Mouse (Mus musculus) lung, embryonic 15.5 days (tissue): ENCODE measurements around the gene Mafg. TPM values are rescaled to one million over a fixed set of nuclear protein-coding genes. Genes with fewer than 3 reads are reported as not detected.
A peak's percentile ranks its signal among the peaks of the same experiment; 100 is the strongest.

Experiments
- ATAC-seq: fragments of 200-750 bp; cut with Nextera tagmentation; 2 replicates; pipeline ENCODE4 v1.8.0; 2017; ENCODE audit warnings: moderate number of reproducible peaks, borderline replicate concordance; ENCODE audit not compliant: low FRiP score, low TSS enrichment; ENCODE audit errors: extremely low read depth
- H3K27ac ChIP-seq: fragments of 300-500 bp; sonication (generic); 2 replicates; pipeline ENCODE4 v1.5.1; 2015; ENCODE audit warnings: moderate library complexity, mild to moderate bottlenecking, inconsistent platforms
- H3K27me3 ChIP-seq: fragments of 300-500 bp; sonication (generic); 2 replicates; pipeline ENCODE4 v1.6.1; 2015; ENCODE audit warnings: inconsistent platforms
- H3K36me3 ChIP-seq: fragments of 300-500 bp; sonication (generic); 2 replicates; pipeline ENCODE4 v1.6.1; 2015; ENCODE audit warnings: inconsistent platforms
- H3K4me1 ChIP-seq: fragments of 300-500 bp; sonication (generic); 2 replicates; pipeline ENCODE4 v1.6.1; 2015; ENCODE audit warnings: inconsistent platforms
- H3K4me2 ChIP-seq: fragments of 300-500 bp; sonication (generic); 2 replicates; pipeline ENCODE4 v1.6.1; 2015; ENCODE audit warnings: inconsistent platforms, mild to moderate bottlenecking, moderate library complexity
- H3K4me3 ChIP-seq: fragments of 300-500 bp; sonication (generic); 2 replicates; pipeline ENCODE4 v1.5.1; 2015; ENCODE audit warnings: mild to moderate bottlenecking, inconsistent platforms
- H3K9ac ChIP-seq: fragments of 300-500 bp; sonication (generic); 2 replicates; pipeline ENCODE4 v1.6.1; 2015; ENCODE audit warnings: inconsistent platforms
- H3K9me3 ChIP-seq: fragments of 300-500 bp; sonication (generic); 2 replicates; pipeline ENCODE4 v1.6.1; 2016; ENCODE audit warnings: inconsistent platforms
- WGBS: fragments of 180-500 bp; shearing (Covaris S2); methylation state at CpG from one replicate; pipeline ENCODE4 v1.1.7; 2015; 5-methylcytosine and 5-hydroxymethylcytosine counted together
- polyA plus RNA-seq: library from polyadenylated mRNA; unstranded; fragments of >200 nt; fragmentation: Nextera tagmentation; extraction: Ambion mirVana; gene quantifications from 2 replicates; pipeline ENCODE4 v1.2.1, GENCODE M21; 2015

Mafg gene
- polyA plus RNA-seq, 1 experiment from 2014 or later, result 24.5 TPM

DNA sequence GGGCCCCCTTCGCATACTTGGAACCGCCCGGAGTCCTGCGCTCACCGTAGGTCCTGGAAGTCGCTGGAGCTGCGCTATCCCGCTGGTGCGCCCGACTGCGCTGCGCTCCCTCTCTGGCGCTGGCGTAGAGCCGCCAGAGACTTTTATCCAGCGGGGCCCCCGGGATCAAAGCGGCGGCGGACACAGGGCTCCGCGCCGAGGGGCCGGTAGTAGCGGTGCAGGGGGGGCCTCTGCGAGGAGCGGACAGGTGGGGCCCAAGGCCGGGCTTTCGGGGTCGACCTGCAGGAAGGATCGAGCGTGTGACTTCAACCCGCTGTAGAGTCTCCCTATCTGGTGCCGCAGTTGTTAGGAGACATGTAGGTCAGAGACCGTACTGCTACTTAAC lies 27.7 kb upstream of the Mafg start, which contains the start of gene Notum:
TSS of gene Notum (minus strand) at position 100 of the 385 bp plus-strand sequence.
- ATAC-seq, result 0 out of 2 replicates have a peak, but pooled peaks have one; percentile 3
- Histone ChIP-seq H3K27me3 (peaks cover 90% of the 10 kb centered on the region), H3K4me3 (peak within 1 kb of the TSS; percentile 48), H3K27ac (no peak within 1 kb of the TSS), H3K36me3 (no peaks in the 10 kb centered on the region), H3K4me1 (peaks cover 21% of the 10 kb centered on the region), H3K9ac (peak within 1 kb of the TSS; percentile 38), H3K9me3 (no peaks in the 10 kb centered on the region), H3K4me2 (peak within 1 kb of the TSS; percentile 74)
- under 1% methylated on average over 35 of the region's 35 CpGs for WGBS

DNA sequence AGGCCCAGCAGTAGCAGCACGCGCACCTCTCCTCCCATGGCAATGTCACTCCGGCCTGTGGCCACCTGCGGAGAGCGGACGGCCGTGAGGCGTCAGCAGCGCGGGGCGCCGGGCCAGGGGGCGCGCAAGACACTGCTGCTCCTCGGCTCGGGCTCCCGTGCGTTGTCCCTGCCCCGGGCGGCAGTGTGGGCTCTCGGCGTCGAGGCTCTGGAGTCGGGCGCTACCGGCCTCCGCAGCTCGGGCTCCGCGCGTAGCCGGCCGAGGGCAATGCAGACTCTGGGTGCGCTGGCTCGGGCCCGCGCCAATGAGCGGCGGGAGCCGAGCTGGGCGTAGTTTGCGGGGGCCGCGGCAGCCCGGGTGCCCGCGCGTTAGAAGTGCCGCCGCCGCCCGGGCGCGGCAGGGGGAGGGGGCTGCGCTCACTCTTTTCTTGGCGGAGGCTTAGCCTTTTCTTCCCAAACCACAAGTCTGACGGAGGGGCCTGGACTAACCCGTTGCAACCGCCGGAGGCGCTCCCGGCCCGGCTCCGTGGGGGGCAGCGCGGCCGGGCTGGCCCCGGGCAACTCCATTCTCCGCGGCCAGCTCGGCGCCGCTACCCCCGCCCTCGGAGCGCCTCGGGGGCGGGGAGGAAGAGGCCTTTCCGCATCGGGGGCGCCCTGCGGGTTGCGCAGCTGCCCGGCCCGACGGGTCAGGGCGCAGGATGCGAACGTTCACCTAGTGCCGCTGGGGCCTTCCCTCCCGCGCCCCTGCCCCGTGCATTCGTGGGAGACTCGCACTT lies 27.1 kb upstream of the Mafg start:
- Histone ChIP-seq H3K9me3 (no peaks in the 10 kb centered on the region), H3K27me3 (peaks cover 94% of the 10 kb centered on the region), H3K4me1 (peaks cover 18% of the 10 kb centered on the region), H3K27ac (no peak overlapping the region), H3K4me2 (peak overlapping the region; percentile 74), H3K9ac (peak overlapping the region; percentile 38), H3K36me3 (no peaks in the 10 kb centered on the region), H3K4me3 (peak overlapping the region; percentile 48)
- peak; percentile 52 for ATAC-seq
- under 1% methylated on average over 90 of the region's 95 CpGs for WGBS

GRCm38 (mm10) chr11:120659509-120660300 lies 26.3 kb upstream of the Mafg start:
- H3K4me2 ChIP-seq, result peak overlapping the region; percentile 74
- 2% methylated on average over 50 of the region's 50 CpGs for WGBS
- H3K36me3 ChIP-seq, result no peaks in the 10 kb centered on the region
- H3K27ac ChIP-seq, result no peak overlapping the region
- ATAC-seq, result no peak
- H3K27me3 ChIP-seq, result peaks cover 86% of the 10 kb centered on the region
- peaks cover 18% of the 10 kb centered on the region for H3K4me1 ChIP-seq
- no peaks in the 10 kb centered on the region for H3K9me3 ChIP-seq
- no peak overlapping the region for H3K9ac ChIP-seq
- peak overlapping the region; percentile 48 for H3K4me3 ChIP-seq

- H3K4me2 ChIP-seq, result peak overlapping the region; percentile 74; the same call in 1 of the 2 replicates
- H3K9me3 ChIP-seq, result no peaks in the 10 kb centered on the region
- no peaks in the 10 kb centered on the region for H3K36me3 ChIP-seq
- no peak overlapping the region for H3K27ac ChIP-seq
- WGBS, result 4% methylated on average over 24 of the region's 24 CpGs
- no peak for ATAC-seq
- H3K4me1 ChIP-seq, result peaks cover 18% of the 10 kb centered on the region
- H3K9ac ChIP-seq, result no peak overlapping the region
- H3K27me3 ChIP-seq, result peaks cover 82% of the 10 kb centered on the region
- H3K4me3 ChIP-seq, result no peak overlapping the region
Observed at GRCm38 (mm10) chr11:120658876-120659410, 25.5 kb upstream of the Mafg start.

DNA sequence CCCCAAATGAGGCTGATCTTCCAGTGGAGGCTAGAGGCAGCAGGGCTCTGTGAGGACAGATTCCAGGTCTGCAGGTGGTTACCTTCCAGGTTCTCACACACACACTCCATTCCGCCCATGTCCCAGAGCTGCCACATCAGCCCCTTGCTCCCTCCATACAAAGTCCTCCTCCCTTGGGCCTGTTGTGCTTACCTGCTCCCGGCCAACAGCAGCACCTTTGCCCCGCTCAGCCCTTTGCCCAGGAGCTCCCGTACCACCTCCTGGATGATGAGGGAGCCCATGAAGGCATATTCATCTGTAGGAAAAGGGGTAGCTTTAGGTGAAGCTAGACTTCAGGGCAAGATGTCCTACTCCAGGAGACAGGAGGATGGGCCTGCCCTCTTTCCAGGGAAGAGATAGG lies 23.9 kb upstream of the Mafg start:
- Histone ChIP-seq H3K27me3 (peaks cover 66% of the 10 kb centered on the region), H3K9ac (no peak overlapping the region)

DNA sequence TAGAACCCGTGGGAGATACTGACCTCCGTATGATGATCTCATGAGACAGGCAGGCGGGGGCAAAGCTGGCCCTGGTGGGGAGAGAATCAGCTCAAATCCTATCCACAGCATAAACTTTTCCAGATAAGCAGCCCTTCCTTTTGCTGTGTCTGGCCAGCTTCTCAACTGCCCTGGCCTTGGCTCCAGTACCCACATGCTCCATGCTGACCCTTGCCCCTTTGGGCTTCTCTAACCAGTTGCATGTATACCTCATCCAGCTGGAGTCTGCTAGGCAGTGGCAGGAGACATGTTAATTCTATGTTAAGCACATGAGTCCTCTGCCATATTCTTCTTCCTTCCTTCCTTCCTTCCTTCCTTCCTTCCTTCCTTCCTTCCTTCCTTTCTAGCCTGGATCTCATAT lies 21.3 kb upstream of the Mafg start:
- Histone ChIP-seq H3K9ac (no peak overlapping the region), H3K27ac (no peak overlapping the region), H3K9me3 (no peaks in the 10 kb centered on the region), H3K4me3 (no peak overlapping the region), H3K4me2 (no peak overlapping the region), H3K27me3 (peaks cover 48% of the 10 kb centered on the region), H3K4me1 (peaks cover 3% of the 10 kb centered on the region), H3K36me3 (no peaks in the 10 kb centered on the region)
- ATAC-seq, result no peak
- 72% methylated on average over 3 of the region's 3 CpGs for WGBS

More for the DNA sequence above, 23.9 kb upstream of the Mafg start:
- Histone ChIP-seq H3K4me1 (peaks cover 18% of the 10 kb centered on the region), H3K9me3 (no peaks in the 10 kb centered on the region), H3K36me3 (no peaks in the 10 kb centered on the region), H3K4me3 (no peak overlapping the region), H3K27ac (no peak overlapping the region), H3K4me2 (no peak overlapping the region)
- ATAC-seq, result no peak
- 80% methylated on average over 4 of the region's 4 CpGs for WGBS

GRCm38 (mm10) chr11:120651872-120652271 lies 18.5 kb upstream of the Mafg start:
- ATAC-seq, result no peak
- Histone ChIP-seq H3K9me3 (no peaks in the 10 kb centered on the region), H3K4me2 (no peak overlapping the region), H3K27me3 (peaks cover 38% of the 10 kb centered on the region), H3K4me1 (peaks cover 6% of the 10 kb centered on the region), H3K27ac (no peak overlapping the region), H3K9ac (no peak overlapping the region), H3K36me3 (no peaks in the 10 kb centered on the region), H3K4me3 (no peak overlapping the region)
- 64% methylated on average over 3 of the region's 3 CpGs for WGBS

DNA sequence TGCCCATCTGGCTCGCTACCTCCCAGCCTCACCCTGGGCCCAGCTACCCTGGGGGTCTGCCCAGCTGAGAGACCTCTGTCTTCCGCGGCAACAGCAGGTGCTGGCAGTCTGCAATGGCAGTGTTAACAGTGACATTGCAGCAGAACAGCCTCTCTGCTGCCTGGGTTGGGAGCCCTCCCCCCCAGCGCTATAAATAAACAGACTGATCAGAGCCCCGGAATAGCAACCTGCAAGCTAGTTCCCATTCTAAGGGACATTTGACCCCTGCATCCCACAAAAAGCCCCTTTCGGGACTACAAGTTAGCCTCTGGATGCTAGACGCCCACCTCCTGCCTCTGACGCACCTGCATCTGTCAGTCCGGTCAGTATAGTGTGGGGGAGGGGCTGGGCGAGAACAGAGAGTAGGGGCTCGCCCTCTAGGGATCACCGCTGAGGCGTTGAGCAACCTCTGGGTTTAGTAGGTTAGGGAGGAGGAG lies 14.6 kb upstream of the Mafg start, which contains the start of gene Myadml2:
TSS of gene Myadml2 (minus strand) at position 158 of the 476 bp plus-strand sequence.
- Histone ChIP-seq H3K27ac (no peak within 1 kb of the TSS), H3K4me3 (peak within 1 kb of the TSS; percentile 19), H3K9ac (no peak within 1 kb of the TSS; the same call in 1 of the 2 replicates), H3K4me1 (peaks cover 14% of the 10 kb centered on the region), H3K4me2 (peak within 1 kb of the TSS; percentile 45), H3K9me3 (no peaks in the 10 kb centered on the region), H3K36me3 (no peaks in the 10 kb centered on the region), H3K27me3 (peaks cover 29% of the 10 kb centered on the region)
- no peak for ATAC-seq
- WGBS, result 4% methylated on average over 13 of the region's 13 CpGs

- no peak for ATAC-seq
- no peaks in the 10 kb centered on the region for H3K9me3 ChIP-seq
- H3K4me1 ChIP-seq, result peaks cover 22% of the 10 kb centered on the region
- H3K4me3 ChIP-seq, result peak overlapping the region; percentile 19; the same call in 1 of the 2 replicates
- H3K27ac ChIP-seq, result no peak overlapping the region
- peak overlapping the region; percentile 45 for H3K4me2 ChIP-seq
- H3K36me3 ChIP-seq, result no peaks in the 10 kb centered on the region
- WGBS, result 72% methylated on average over 35 of the region's 35 CpGs
- peaks cover 35% of the 10 kb centered on the region for H3K27me3 ChIP-seq
- no peak overlapping the region; the same call in 1 of the 2 replicates for H3K9ac ChIP-seq
Observed at GRCm38 (mm10) chr11:120647047-120647830, 13.8 kb upstream of the Mafg start.

DNA sequence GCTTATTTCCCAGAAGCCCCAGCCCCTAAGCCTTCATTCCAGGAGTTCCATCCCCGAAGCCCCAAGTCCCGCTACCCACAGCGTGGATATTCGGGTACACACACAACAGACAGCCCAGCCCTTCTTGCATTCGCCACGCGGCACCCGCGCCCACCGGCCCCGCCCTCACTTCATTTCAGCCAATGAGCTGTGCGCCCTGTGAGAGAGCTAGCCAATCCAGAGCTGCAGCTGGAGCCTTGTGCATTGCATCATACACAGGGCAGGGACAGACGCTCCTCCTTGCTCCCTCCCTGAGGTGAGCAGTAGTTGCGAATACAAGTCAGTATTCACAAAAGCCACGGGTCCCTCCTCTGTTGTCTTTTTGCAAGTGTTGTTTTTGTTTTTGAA lies 10.2 kb upstream of the Mafg start, which contains the start of gene Pycr1:
TSS of gene Pycr1 (minus strand) at position 169 of the 387 bp plus-strand sequence.
- Histone ChIP-seq H3K27ac (no peak within 1 kb of the TSS), H3K4me1 (peaks cover 24% of the 10 kb centered on the region), H3K27me3 (peaks cover 24% of the 10 kb centered on the region), H3K36me3 (no peaks in the 10 kb centered on the region), H3K4me2 (peak within 1 kb of the TSS; percentile 96), H3K9me3 (no peaks in the 10 kb centered on the region), H3K9ac (peak within 1 kb of the TSS; percentile 54), H3K4me3 (peak within 1 kb of the TSS; percentile 55)
- peak; percentile 100 for ATAC-seq
- WGBS, result under 1% methylated on average over 15 of the region's 15 CpGs
